Mouse (Mus musculus): ENCODE results near the gene C1qtnf2.

The C1qtnf2 gene

DNA sequence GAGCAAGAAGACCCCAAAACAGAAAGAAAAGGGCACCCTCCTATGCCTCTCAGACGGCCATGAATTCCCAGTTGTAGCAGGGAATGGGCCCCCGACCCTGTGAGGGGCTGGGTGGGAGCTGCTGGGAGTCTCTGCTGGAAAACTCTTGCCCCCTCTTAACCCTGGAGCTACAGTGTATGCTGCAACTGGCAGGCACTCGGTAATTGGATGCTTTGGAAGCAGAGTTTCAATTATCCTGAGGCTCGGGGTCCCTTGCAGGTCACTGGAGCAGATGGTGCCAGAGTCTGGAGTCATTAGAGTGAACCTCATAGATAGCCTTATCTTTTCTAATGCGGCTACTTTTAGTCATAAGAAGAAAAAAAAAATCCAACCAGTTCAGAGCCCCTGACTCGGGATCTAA lies 65.8 kb downstream of the C1qtnf2 start:
- no peak for DNase-seq
